Mouse (Mus musculus) adrenal gland, postnatal 0 days (tissue): Measurements from ENCODE around the gene Olfr993. TPM values are rescaled to one million over a fixed set of nuclear protein-coding genes. Genes with fewer than 3 reads are reported as not detected.

Source experiments
- polyA plus RNA-seq: library from polyadenylated mRNA; unstranded; fragments of >200 nt; fragmentation: Nextera tagmentation; extraction: Ambion mirVana; gene quantifications from 2 replicates; pipeline ENCODE4 v1.2.1, GENCODE M21; 2015

Gene Olfr993
- not detected in 2 replicates for polyA plus RNA-seq

GRCm38 (mm10) chr2:85414777-85415176, at the start of gene Olfr993:
Gene Olfr993 (minus strand): TSS chr2:85414877.

GRCm38 (mm10) chr2:85443539-85443938, 28.9 kb upstream of the Olfr993 start, which contains the start of gene Olfr995:
Gene Olfr995 (minus strand): TSS chr2:85443639.

GRCm38 (mm10) chr2:85436351-85436750, 21.7 kb upstream of the Olfr993 start, which contains the start of gene Olfr994:
Gene Olfr994 (minus strand): TSS chr2:85436451.

GRCm38 (mm10) chr2:85409369-85409768, 5.3 kb downstream of the Olfr993 start, which contains the start of gene Olfr992:
Gene Olfr992 (minus strand): TSS chr2:85409469.

Other genes with a start within 250 kb of the Olfr993 start
- 1.9 and 2.1 TPM in 2 replicates for gene Lrrc55, start 217.7 kb downstream of the Olfr993 start, polyA plus RNA-seq
- not detected in 2 replicates for gene Olfr987, start 75.6 kb downstream of the Olfr993 start, polyA plus RNA-seq
- not detected in 2 replicates for gene Olfr988, start 51.6 kb downstream of the Olfr993 start, polyA plus RNA-seq
- not detected in 2 replicates for gene Olfr992, start 5.4 kb downstream of the Olfr993 start, polyA plus RNA-seq
- gene Olfr994, start 21.6 kb upstream of the Olfr993 start, polyA plus RNA-seq: not detected in 2 replicates
- not detected in 2 replicates for gene Olfr995, start 28.8 kb upstream of the Olfr993 start, polyA plus RNA-seq
- 0.19 and 0.83 TPM in 2 replicates for gene 4833423E24Rik, start 104.1 kb upstream of the Olfr993 start, polyA plus RNA-seq
- not detected in 2 replicates for gene Olfr996, start 164.3 kb upstream of the Olfr993 start, polyA plus RNA-seq
- gene Olfr998, start 174.1 kb upstream of the Olfr993 start, polyA plus RNA-seq: 0.22 TPM in 1 of 2 replicates, not detected in the other
- gene Olfr1000, start 197.0 kb upstream of the Olfr993 start, polyA plus RNA-seq: not detected in 2 replicates
- not detected in 2 replicates for gene Olfr1002, start 235.8 kb upstream of the Olfr993 start, polyA plus RNA-seq
- gene Olfr154, start 249.6 kb upstream of the Olfr993 start, polyA plus RNA-seq: not detected in 2 replicates